Mouse (Mus musculus) limb, embryonic 10.5 days (tissue): ENCODE results near the gene Plekhg6. TPM values are rescaled to one million over a fixed set of nuclear protein-coding genes. Genes with fewer than 3 reads are reported as not detected.

Experiments used
- DNase-seq: peaks from one replicate; pipeline ENCODE4 v3.0.0-alpha.2; 2017; ENCODE audit warnings: low spot score
- H3K27ac ChIP-seq: fragments of 300-500 bp; sonication (generic); 2 replicates; pipeline ENCODE4 v1.5.1; 2016; ENCODE audit warnings: mild to moderate bottlenecking
- H3K27me3 ChIP-seq: fragments of 300-500 bp; sonication (generic); 2 replicates; pipeline ENCODE4 v1.6.1; 2016; ENCODE audit warnings: low read depth, mild to moderate bottlenecking; ENCODE audit not compliant: poor library complexity, severe bottlenecking
- H3K36me3 ChIP-seq: fragments of 300-500 bp; sonication (generic); 2 replicates; pipeline ENCODE4 v1.6.1; 2016; ENCODE audit warnings: mild to moderate bottlenecking, moderate library complexity
- H3K4me1 ChIP-seq: fragments of 300-500 bp; sonication (generic); 2 replicates; pipeline ENCODE4 v1.6.1; 2016
- H3K4me3 ChIP-seq: fragments of 300-500 bp; sonication (generic); 2 replicates; pipeline ENCODE4 v1.5.1; 2016; ENCODE audit warnings: mild to moderate bottlenecking, moderate library complexity
- H3K9me3 ChIP-seq: fragments of 300-500 bp; sonication (generic); replicated peaks from 2 replicates; pipeline ENCODE4 v1.6.1; 2016; ENCODE audit warnings: mild to moderate bottlenecking
- WGBS: fragments of 180-500 bp; shearing (Covaris S2); methylation state at CpG from one replicate; pipeline ENCODE4 v1.1.7; 2016; 5-methylcytosine and 5-hydroxymethylcytosine counted together
- polyA plus RNA-seq: library from polyadenylated mRNA; unstranded; fragments of >200 nt; fragmentation: Nextera tagmentation; extraction: Ambion mirVana; gene quantifications from 2 replicates; pipeline ENCODE4 v1.2.1, GENCODE M21; 2016

Gene Plekhg6
- polyA plus RNA-seq, 1 experiment from 2014 or later, result 0.26 TPM

- 6% methylated on average over 22 of the region's 22 CpGs for WGBS
- no peaks in the 10 kb centered on the region for H3K27me3 ChIP-seq
Measured at GRCm38 (mm10) chr6:125348721-125349574, 31.6 kb downstream of the Plekhg6 start, which contains the start of gene Tnfrsf1a. Gene Tnfrsf1a, plus strand, starts transcription at chr6:125349362.

GRCm38 (mm10) chr6:125346029-125346428 is 34.6 kb downstream of the Plekhg6 start:
- H3K4me1 ChIP-seq, result peaks cover 58% of the 10 kb centered on the region
- H3K27ac ChIP-seq, result no peak overlapping the region
- 54% methylated on average over 2 of the region's 2 CpGs for WGBS
- H3K27me3 ChIP-seq, result no peaks in the 10 kb centered on the region
- H3K36me3 ChIP-seq, result no peaks in the 10 kb centered on the region
- no peaks in the 10 kb centered on the region for H3K9me3 ChIP-seq
- DNase-seq, result no peak
- H3K4me3 ChIP-seq, result no peak overlapping the region

More at GRCm38 (mm10) chr6:125348721-125349574, 31.6 kb downstream of the Plekhg6 start, which contains the start of gene Tnfrsf1a:
- Histone ChIP-seq H3K9me3 (no peaks in the 10 kb centered on the region), H3K4me1 (peaks cover 68% of the 10 kb centered on the region), H3K4me3 (peak within 1 kb of the TSS; percentile 67), H3K36me3 (peaks cover 2% of the 10 kb centered on the region; the same call in 1 of the 2 replicates), H3K27ac (peak within 1 kb of the TSS; percentile 91)
- DNase-seq, result no peak

GRCm38 (mm10) chr6:125345625-125346024 is 35.0 kb downstream of the Plekhg6 start:
- no peaks in the 10 kb centered on the region for H3K9me3 ChIP-seq
- H3K4me1 ChIP-seq, result peaks cover 58% of the 10 kb centered on the region
- H3K27ac ChIP-seq, result no peak overlapping the region
- no peaks in the 10 kb centered on the region for H3K36me3 ChIP-seq
- DNase-seq, result no peak
- H3K4me3 ChIP-seq, result no peak overlapping the region
- 73% methylated on average over 1 of the region's 1 CpGs for WGBS
- H3K27me3 ChIP-seq, result no peaks in the 10 kb centered on the region

GRCm38 (mm10) chr6:125344866-125345265 is 35.7 kb downstream of the Plekhg6 start:
- Histone ChIP-seq H3K27ac (no peak overlapping the region), H3K27me3 (no peaks in the 10 kb centered on the region), H3K36me3 (no peaks in the 10 kb centered on the region), H3K4me3 (no peak overlapping the region), H3K4me1 (peaks cover 56% of the 10 kb centered on the region), H3K9me3 (no peaks in the 10 kb centered on the region)
- 64% methylated on average over 4 of the region's 4 CpGs for WGBS
- DNase-seq, result no peak

GRCm38 (mm10) chr6:125344084-125344483 is 36.5 kb downstream of the Plekhg6 start:
- 33% methylated on average over 8 of the region's 8 CpGs for WGBS
- Histone ChIP-seq H3K27ac (peak overlapping the region; percentile 53), H3K27me3 (no peaks in the 10 kb centered on the region), H3K4me3 (no peak overlapping the region), H3K9me3 (no peaks in the 10 kb centered on the region), H3K4me1 (peaks cover 50% of the 10 kb centered on the region), H3K36me3 (no peaks in the 10 kb centered on the region)
- no peak for DNase-seq

GRCm38 (mm10) chr6:125342198-125342597 is 38.4 kb downstream of the Plekhg6 start:
- Histone ChIP-seq H3K27me3 (no peaks in the 10 kb centered on the region), H3K4me1 (peaks cover 40% of the 10 kb centered on the region), H3K4me3 (no peak overlapping the region), H3K36me3 (no peaks in the 10 kb centered on the region), H3K27ac (no peak overlapping the region), H3K9me3 (no peaks in the 10 kb centered on the region)
- WGBS, result 86% methylated on average over 3 of the region's 3 CpGs
- DNase-seq, result no peak

- Histone ChIP-seq H3K4me3 (no peak overlapping the region), H3K4me1 (peaks cover 40% of the 10 kb centered on the region), H3K27ac (peak overlapping the region; percentile 58), H3K36me3 (no peaks in the 10 kb centered on the region), H3K27me3 (no peaks in the 10 kb centered on the region), H3K9me3 (no peaks in the 10 kb centered on the region)
- WGBS, result 75% methylated on average over 5 of the region's 5 CpGs
- no peak for DNase-seq
Measured at GRCm38 (mm10) chr6:125340244-125340643, 40.3 kb downstream of the Plekhg6 start.

GRCm38 (mm10) chr6:125338791-125339660 is 41.6 kb downstream of the Plekhg6 start:
- DNase-seq, result no peak
- no peaks in the 10 kb centered on the region for H3K9me3 ChIP-seq
- H3K4me3 ChIP-seq, result no peak overlapping the region
- no peaks in the 10 kb centered on the region for H3K27me3 ChIP-seq
- WGBS, result 73% methylated on average over 9 of the region's 9 CpGs
- H3K27ac ChIP-seq, result no peak overlapping the region
- H3K4me1 ChIP-seq, result peaks cover 31% of the 10 kb centered on the region
- no peaks in the 10 kb centered on the region for H3K36me3 ChIP-seq

GRCm38 (mm10) chr6:125334356-125334755 is 46.2 kb downstream of the Plekhg6 start:
- Histone ChIP-seq H3K27ac (no peak overlapping the region), H3K4me3 (no peak overlapping the region), H3K36me3 (no peaks in the 10 kb centered on the region), H3K27me3 (no peaks in the 10 kb centered on the region), H3K9me3 (no peaks in the 10 kb centered on the region), H3K4me1 (peaks cover 17% of the 10 kb centered on the region)
- WGBS, result 75% methylated on average over 2 of the region's 2 CpGs
- no peak for DNase-seq

- Histone ChIP-seq H3K27ac (no peak overlapping the region), H3K36me3 (no peaks in the 10 kb centered on the region), H3K27me3 (no peaks in the 10 kb centered on the region), H3K4me1 (peaks cover 17% of the 10 kb centered on the region), H3K9me3 (no peaks in the 10 kb centered on the region), H3K4me3 (no peak overlapping the region)
- DNase-seq, result no peak
- 84% methylated on average over 14 of the region's 14 CpGs for WGBS
Measured at GRCm38 (mm10) chr6:125333112-125333899, 47.3 kb downstream of the Plekhg6 start.

GRCm38 (mm10) chr6:125330626-125331326 is 49.8 kb downstream of the Plekhg6 start:
- Histone ChIP-seq H3K4me3 (peak overlapping the region; percentile 60), H3K36me3 (no peaks in the 10 kb centered on the region), H3K4me1 (peaks cover 17% of the 10 kb centered on the region), H3K9me3 (no peaks in the 10 kb centered on the region), H3K27me3 (no peaks in the 10 kb centered on the region), H3K27ac (peak overlapping the region; percentile 82)
- DNase-seq, result peak; percentile 81
- WGBS, result 1% methylated on average over 39 of the region's 39 CpGs

GRCm38 (mm10) chr6:125328243-125328642 is 52.4 kb downstream of the Plekhg6 start:
- Histone ChIP-seq H3K36me3 (no peaks in the 10 kb centered on the region), H3K4me3 (no peak overlapping the region), H3K27ac (no peak overlapping the region), H3K27me3 (peaks cover 12% of the 10 kb centered on the region), H3K4me1 (peaks cover 11% of the 10 kb centered on the region), H3K9me3 (no peaks in the 10 kb centered on the region)
- WGBS, result 84% methylated on average over 5 of the region's 5 CpGs
- DNase-seq, result no peak
